Mouse (Mus musculus): Measurements from ENCODE around the gene Os9.

GRCm38 (mm10) chr10:127099868-127100267 lies 21.1 kb downstream of the Os9 start:
- TF ChIP-seq CTCF (conservative IDR thresholded peaks at IDR 0.05; ENCODE audit: low read length) (no peak), POU5F1 (IDR thresholded peaks at IDR 0.05; ENCODE audit: borderline replicate concordance, low read length) (no peak), NANOG (IDR thresholded peaks at IDR 0.05; ENCODE audit: borderline replicate concordance, low read length) (no peak)
